Mouse (Mus musculus) macrophage (primary cell): ENCODE data around the gene Trim34a. TPM values are rescaled to one million over a fixed set of nuclear protein-coding genes. Genes with fewer than 3 reads are reported as not detected.
"Not testable (repeated sequence)": the region's sequence is repeated elsewhere in the genome, so short reads cannot be mapped to it uniquely, and the experiment has no call there.

ENCODE experiments used
- H3K27ac ChIP-seq: fragments of 350-480 bp; formaldehyde crosslinking; 2 replicates; pipeline ENCODE4 v1.9.0; 2021
- H3K36me3 ChIP-seq: fragments of 350-480 bp; formaldehyde crosslinking; 2 replicates; pipeline ENCODE4 v1.9.0; 2021; ENCODE audit errors: inconsistent target
- H3K4me3 ChIP-seq: fragments of 350-480 bp; formaldehyde crosslinking; 2 replicates; pipeline ENCODE4 v1.9.0; 2021; ENCODE audit errors: inconsistent target
- H3K79me2 ChIP-seq: fragments of 350-480 bp; formaldehyde crosslinking; 2 replicates; pipeline ENCODE4 v1.9.0; 2021; ENCODE audit errors: inconsistent target
- WGBS: methylation state at CpG from one replicate; pipeline ENCODE4 v1.1.7; 2026; ENCODE audit warnings: inconsistent platforms; ENCODE audit not compliant: missing documents; 5-methylcytosine and 5-hydroxymethylcytosine counted together
- polyA plus RNA-seq: library from polyadenylated mRNA; stranded (reverse); fragments of 250-400 nt; gene quantifications from 3 replicates; pipeline ENCODE4 v1.2.4, GENCODE M21; 2018; ENCODE audit warnings: inconsistent platforms

Trim34a gene
- polyA plus RNA-seq, 1 experiment from 2014 or later: 35.2 TPM

DNA sequence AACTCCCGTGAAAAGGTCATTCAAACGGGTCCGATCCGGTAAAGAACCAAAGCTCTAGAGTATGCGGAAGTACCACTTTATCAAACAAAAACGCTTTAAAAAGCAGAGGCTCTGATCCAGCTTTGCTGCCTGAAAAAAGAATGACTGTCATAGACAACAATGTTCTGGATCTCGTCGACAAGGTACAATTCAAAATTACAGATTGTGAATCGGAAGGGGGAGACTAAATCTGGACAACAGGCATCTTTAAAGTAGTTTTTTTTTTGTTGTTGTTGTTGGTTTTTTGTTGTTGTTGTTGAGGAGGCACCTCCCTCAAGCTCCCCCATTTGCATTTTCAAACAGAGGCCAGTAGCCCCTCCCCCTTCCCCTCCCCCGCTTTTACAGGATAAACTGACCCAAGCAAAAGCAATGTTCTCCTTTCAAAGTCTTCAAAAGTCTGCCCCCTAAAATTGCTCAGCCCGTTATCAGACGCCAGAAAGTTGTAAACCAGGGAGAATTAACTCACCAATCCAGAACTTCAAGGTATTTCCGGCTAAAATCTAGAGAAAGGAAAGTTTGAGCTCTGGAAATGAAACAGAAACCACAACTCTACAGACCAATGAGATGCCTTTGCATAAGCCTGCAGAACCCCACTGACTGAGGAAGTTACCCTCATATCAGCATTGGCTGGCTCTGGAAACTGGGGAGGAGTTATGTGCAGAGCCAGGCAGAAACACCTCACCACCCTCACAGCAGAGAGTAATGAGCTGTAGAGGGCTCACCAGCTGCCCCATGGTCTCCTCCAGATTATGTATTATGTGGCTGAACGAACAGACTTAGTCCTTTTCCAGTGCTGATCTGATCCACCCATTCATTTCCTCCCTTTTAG, 43.6 kb downstream of the Trim34a start, which contains the start of gene Trim5:
Gene Trim5, minus strand, starts transcription at position 519 of the 868 bp plus-strand sequence.
- Histone ChIP-seq H3K4me3 (peak within 1 kb of the TSS; percentile 40), H3K27ac (peak within 1 kb of the TSS; percentile 46)
- H3K79me2 ChIP-seq, H3K36me3 ChIP-seq: not testable (repeated sequence)
- 52% methylated on average over 11 of the region's 14 CpGs for WGBS

DNA sequence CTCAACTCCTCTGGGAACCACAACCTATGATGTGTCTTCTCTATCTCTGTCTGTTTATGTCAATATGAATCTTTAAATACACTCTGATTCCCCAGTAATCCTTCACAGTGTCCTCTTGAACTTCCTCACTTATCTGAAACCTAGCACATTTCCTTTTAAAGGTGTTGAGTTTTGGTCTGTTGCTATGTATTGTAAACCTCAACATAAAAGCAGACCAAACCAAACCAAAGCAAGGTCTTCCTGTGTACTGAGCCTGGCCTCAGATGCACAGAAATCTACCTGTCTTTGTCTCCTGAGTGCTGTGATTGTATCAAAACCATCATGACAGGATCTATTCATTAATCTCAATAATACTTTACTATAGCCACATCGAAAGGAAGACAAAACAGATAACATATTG, 46.4 kb downstream of the Trim34a start:
- no peaks in the 10 kb centered on the region for H3K79me2 ChIP-seq
- no peak overlapping the region for H3K4me3 ChIP-seq
- 100% methylated on average over 1 of the region's 1 CpGs for WGBS
- H3K27ac ChIP-seq: no peak overlapping the region
- H3K36me3 ChIP-seq: no peaks in the 10 kb centered on the region

DNA sequence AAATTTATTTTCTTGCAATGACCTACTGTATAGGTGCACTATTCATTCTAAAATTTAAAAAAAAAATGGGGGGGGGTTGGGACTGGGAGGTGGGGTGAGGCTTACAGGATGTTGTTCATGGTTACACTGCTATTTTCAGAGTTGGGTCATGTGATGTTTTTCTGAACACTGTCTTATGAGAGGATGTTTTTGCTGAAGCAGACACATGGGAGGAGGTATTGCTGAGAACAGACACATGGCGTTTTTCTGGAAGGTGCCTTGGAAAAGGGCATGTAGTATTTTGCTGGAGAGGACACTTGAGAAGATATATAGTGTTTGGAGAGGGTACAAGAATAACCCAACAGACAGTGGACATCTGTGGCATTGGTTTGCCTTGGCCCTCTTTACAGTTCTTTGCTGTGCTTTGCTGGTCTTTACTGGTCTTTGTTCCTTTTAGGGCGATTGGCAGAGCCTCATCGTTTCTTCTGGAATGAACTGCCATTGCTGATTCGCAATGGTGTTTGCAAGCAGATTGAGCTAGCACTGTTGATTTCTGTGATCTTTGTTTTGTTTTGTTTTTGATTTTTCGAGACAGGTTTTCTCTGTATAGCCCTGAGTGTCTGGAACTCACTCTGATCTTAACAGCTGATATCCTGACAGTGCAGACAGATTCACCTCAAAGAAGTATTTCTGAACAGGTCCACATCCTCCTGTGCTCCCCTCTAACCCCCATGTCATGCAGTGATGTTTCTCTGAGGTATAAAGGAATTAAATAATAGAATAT, 47.6 kb downstream of the Trim34a start:
- WGBS: 92% methylated on average over 5 of the region's 5 CpGs
- H3K27ac ChIP-seq: no peak overlapping the region

More for the DNA sequence above, 47.6 kb downstream of the Trim34a start:
- H3K79me2 ChIP-seq: no peaks in the 10 kb centered on the region
- no peaks in the 10 kb centered on the region for H3K36me3 ChIP-seq
- H3K4me3 ChIP-seq: no peak overlapping the region

Other genes with a start within 250 kb of the Trim34a start
- not detected in 3 replicates for gene Olfr638, start 245.7 kb upstream of the Trim34a start, polyA plus RNA-seq
- not detected in 3 replicates for gene Olfr639, start 227.2 kb upstream of the Trim34a start, polyA plus RNA-seq
- not detected in 3 replicates for gene Olfr640, start 218.9 kb upstream of the Trim34a start, polyA plus RNA-seq
- not detected in 3 replicates for gene Olfr641, start 209.0 kb upstream of the Trim34a start, polyA plus RNA-seq
- not detected in 3 replicates for gene Olfr642, start 191.8 kb upstream of the Trim34a start, polyA plus RNA-seq
- not detected in 3 replicates for gene 4930516K23Rik, start 183.0 kb upstream of the Trim34a start, polyA plus RNA-seq
- not detected in 3 replicates for gene Olfr644, start 172.6 kb upstream of the Trim34a start, polyA plus RNA-seq
- gene Olfr645, start 159.0 kb upstream of the Trim34a start, polyA plus RNA-seq: not detected in 3 replicates
- gene Olfr646, start 139.6 kb upstream of the Trim34a start, polyA plus RNA-seq: not detected in 3 replicates
- not detected in 3 replicates for gene Ubqln5, start 114.6 kb upstream of the Trim34a start, polyA plus RNA-seq
- not detected in 3 replicates for gene Olfr643, start 107.1 kb upstream of the Trim34a start, polyA plus RNA-seq
- not detected in 3 replicates for gene Ubqln3, start 101.2 kb upstream of the Trim34a start, polyA plus RNA-seq
- not detected in 3 replicates for gene Ubqlnl, start 93.9 kb upstream of the Trim34a start, polyA plus RNA-seq
- not detected in 3 replicates for gene Olfm5, start 79.6 kb upstream of the Trim34a start, polyA plus RNA-seq
- not detected in 3 replicates for gene Olfr648, start 61.1 kb upstream of the Trim34a start, polyA plus RNA-seq
- gene Olfr649, start 48.5 kb upstream of the Trim34a start, polyA plus RNA-seq: not detected in 3 replicates
- gene Trim6, start 25.7 kb upstream of the Trim34a start, polyA plus RNA-seq: 0.53 to 1.6 TPM (median 0.83 TPM) in 3 replicates
- gene Trim5, start 43.6 kb downstream of the Trim34a start, polyA plus RNA-seq: 5.0 to 12.6 TPM (median 9.5 TPM) in 3 replicates
- gene Trim12a, start 71.0 kb downstream of the Trim34a start, polyA plus RNA-seq: 29.2 to 58.7 TPM (median 53.4 TPM) in 3 replicates
- 0.25 to 0.33 TPM (median 0.26 TPM) in 3 replicates for gene Trim34b, start 85.0 kb downstream of the Trim34a start, polyA plus RNA-seq
- 23.2 to 52.7 TPM (median 27.6 TPM) in 3 replicates for gene Trim12c, start 108.9 kb downstream of the Trim34a start, polyA plus RNA-seq
- gene Trim30b, start 125.4 kb downstream of the Trim34a start, polyA plus RNA-seq: 1.1 to 4.5 TPM (median 1.8 TPM) in 3 replicates
- 8.9 to 43.2 TPM (median 17.1 TPM) in 3 replicates for gene Trim30c, start 156.4 kb downstream of the Trim34a start, polyA plus RNA-seq
- gene Trim30a, start 220.7 kb downstream of the Trim34a start, polyA plus RNA-seq: 101 to 215 TPM (median 103 TPM) in 3 replicates